Mouse (Mus musculus) heart, postnatal 0 days (tissue): ENCODE results near the gene Lix1l.

Source experiments
- CTCF ChIP-seq: IDR thresholded peaks from 2 replicates; pipeline ENCODE4 v1.5.1; 2016; ENCODE audit warnings: antibody characterized with exemption, control low read depth, low read depth
- EP300 ChIP-seq: IDR thresholded peaks from 2 replicates; pipeline ENCODE4 v1.6.1; 2016; ENCODE audit warnings: antibody characterized with exemption, low read depth

GRCm38 (mm10) chr3:96674442-96674841 is 73.5 kb downstream of the Lix1l start:
- TF ChIP-seq EP300 (no peak), CTCF (no peak)
